Mouse (Mus musculus): ENCODE results near the gene Pcbp3.

The Pcbp3 gene

GRCm38 (mm10) chr10:76717026-76717425, 244.7 kb downstream of the Pcbp3 start:
- in situ Hi-C loops (cut with MboI; ENCODE audit: unreplicated experiment in 2 of 2) = no loop called here

- in situ Hi-C loops (cut with MboI; ENCODE audit: unreplicated experiment in 2 of 2) = no loop called here
These were observed 247.4 kb downstream of the Pcbp3 start for GRCm38 (mm10) chr10:76714303-76714702.

DNA sequence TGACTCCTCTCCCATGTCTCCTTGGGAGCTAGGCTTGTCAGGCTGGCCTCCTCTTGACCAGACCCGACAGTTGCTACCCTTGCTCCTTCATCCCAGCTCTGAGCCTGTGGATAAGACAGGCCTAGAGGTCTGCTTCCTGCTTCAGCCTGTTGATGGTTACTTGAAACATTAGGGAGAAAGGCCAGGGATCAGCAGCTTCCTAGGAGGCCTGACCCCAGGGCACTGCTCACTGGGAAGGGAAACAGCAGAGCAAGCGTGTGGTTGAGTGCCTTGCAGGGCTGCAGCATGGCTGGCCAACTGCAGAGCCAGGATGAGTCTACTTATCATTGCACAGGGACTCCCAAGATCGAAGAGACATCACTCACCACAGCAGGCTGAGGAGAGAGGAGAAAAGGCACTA, 249.2 kb downstream of the Pcbp3 start:
- in situ Hi-C loops (cut with MboI; ENCODE audit: unreplicated experiment in 2 of 2) = no loop called here

All from v-Abl transformed pro-B cells (cell line).